12 mouse cellular contexts compared by ENCODE assay signal in genomic region chr11:120248160-120248793, GRCm38 (mm10). TPM values are rescaled to one million over a fixed set of nuclear protein-coding genes. Genes with fewer than 3 reads are reported as not detected.
DNase-seq lines count a peak whose midpoint lies in the region; ATAC-seq and TF ChIP-seq lines count a peak whose summit lies in the region.
"Had no signal": no experiment of that assay in that cellular context is flagged by ENCODE, and none has a peak within 500 bp of the region (broad histone marks: within the 10 kb centered on the region; RNA-seq: fewer than 3 reads in every experiment).

No protein-coding gene starts in this region.

- no peak overlapping the region for H3K4me3 ChIP-seq in heart, embryonic 13.5 days
- no peak overlapping the region for H3K4me3 ChIP-seq in heart, adult 2 months
- H3K4me3 ChIP-seq in lung, embryonic 15.5 days: no peak overlapping the region
- no peak overlapping the region for H3K4me3 ChIP-seq in embryonic facial prominence, embryonic 11.5 days (ENCODE audit: low read depth, low read length)
- H3K4me3 ChIP-seq in hindbrain, embryonic 13.5 days: no peak overlapping the region
- H3K4me3 ChIP-seq: limb, embryonic 15.5 days had no signal

- ATAC-seq in heart, embryonic 13.5 days (ENCODE audit: extremely low read depth, insufficient number of reproducible peaks, low FRiP score, low TSS enrichment): no peak
- no peak for ATAC-seq in lung, embryonic 15.5 days (ENCODE audit: borderline replicate concordance, extremely low read depth, low FRiP score, low TSS enrichment)
- ATAC-seq in embryonic facial prominence, embryonic 11.5 days (replicated peaks; ENCODE audit: insufficient number of reproducible peaks, low FRiP score, low TSS enrichment, low read depth): no peak
- ATAC-seq in hindbrain, embryonic 13.5 days (ENCODE audit: low FRiP score): no peak

- no peak for TF ChIP-seq CTCF in heart, adult 2 months (IDR thresholded peaks at IDR 0.05)

- no peaks in the 10 kb centered on the region for H3K9me3 ChIP-seq in heart, embryonic 13.5 days
- H3K9me3 ChIP-seq in lung, embryonic 15.5 days: no peaks in the 10 kb centered on the region
- no peaks in the 10 kb centered on the region for H3K9me3 ChIP-seq in embryonic facial prominence, embryonic 11.5 days (replicated peaks; ENCODE audit: control insufficient read depth, low read length)
- H3K9me3 ChIP-seq in hindbrain, embryonic 13.5 days: no peaks in the 10 kb centered on the region
- H3K9me3 ChIP-seq: limb, embryonic 15.5 days had no signal

- TF ChIP-seq POLR2A in heart, adult 2 months (IDR thresholded peaks at IDR 0.05; ENCODE audit: insufficient read depth, low read depth, low read length): no peak

- H3K27me3 ChIP-seq in heart, embryonic 13.5 days (replicated peaks): no peaks in the 10 kb centered on the region
- H3K27me3 ChIP-seq in heart, adult 2 months (ENCODE audit: control insufficient read depth, insufficient read depth, low read length): no peaks in the 10 kb centered on the region
- H3K27me3 ChIP-seq in lung, embryonic 15.5 days: no peaks in the 10 kb centered on the region
- H3K27me3 ChIP-seq in embryonic facial prominence, embryonic 11.5 days (ENCODE audit: control insufficient read depth, insufficient read depth, low read length): no peaks in the 10 kb centered on the region
- no peaks in the 10 kb centered on the region for H3K27me3 ChIP-seq in hindbrain, embryonic 13.5 days
- H3K27me3 ChIP-seq: limb, embryonic 15.5 days had no signal

- TF ChIP-seq EP300 in heart, adult 2 months (IDR thresholded peaks at IDR 0.05; ENCODE audit: insufficient read depth, low read depth, low read length): no peak

- H3K9ac ChIP-seq in heart, embryonic 13.5 days: peak overlapping the region; percentile 53; the same call in 1 of the 2 replicates
- no peak overlapping the region for H3K9ac ChIP-seq in heart, adult 2 months (ENCODE audit: low read depth, low read length)
- no peak overlapping the region for H3K9ac ChIP-seq in lung, embryonic 15.5 days
- no peak overlapping the region for H3K9ac ChIP-seq in embryonic facial prominence, embryonic 11.5 days (replicated peaks; ENCODE audit: low read length)
- no peak overlapping the region; the same call in 1 of the 2 replicates for H3K9ac ChIP-seq in hindbrain, embryonic 13.5 days
- H3K9ac ChIP-seq: limb, embryonic 15.5 days had no signal

- H3K4me2 ChIP-seq in heart, embryonic 13.5 days: no peak overlapping the region
- no peak overlapping the region for H3K4me2 ChIP-seq in lung, embryonic 15.5 days
- H3K4me2 ChIP-seq in embryonic facial prominence, embryonic 11.5 days (ENCODE audit: low read depth, low read length): no peak overlapping the region
- H3K4me2 ChIP-seq in hindbrain, embryonic 13.5 days: no peak overlapping the region
- H3K4me2 ChIP-seq: limb, embryonic 15.5 days had no signal

- H3K4me1 ChIP-seq in heart, embryonic 13.5 days: peaks cover 93% of the 10 kb centered on the region
- H3K4me1 ChIP-seq in heart, adult 2 months (ENCODE audit: control insufficient read depth, insufficient read depth, low read length): peaks cover 44% of the 10 kb centered on the region
- peaks cover 87% of the 10 kb centered on the region for H3K4me1 ChIP-seq in lung, embryonic 15.5 days
- peaks cover 14% of the 10 kb centered on the region for H3K4me1 ChIP-seq in embryonic facial prominence, embryonic 11.5 days (ENCODE audit: control insufficient read depth, insufficient read depth, low read length)
- H3K4me1 ChIP-seq in hindbrain, embryonic 13.5 days (replicated peaks): peaks cover 93% of the 10 kb centered on the region

- intact Hi-C loops in heart, adult 2 months (cut with DNase I): no loop called here

- DNase-seq in heart, adult 2 months: no peak
- no peak for DNase-seq in lung, postnatal 36 days
- DNase-seq in embryonic facial prominence, embryonic 11.5 days (ENCODE audit: low spot score): no peak
- DNase-seq in thymus, postnatal 25 days: no peak
- no peak for DNase-seq in urinary bladder, postnatal 36 days (ENCODE audit: low spot score in 2 of 2)
- DNase-seq: adrenal gland, postnatal 25 days; gastrocnemius, postnatal 36 days; kidney, adult 18-20 months had no signal

- H3K27ac ChIP-seq in heart, embryonic 13.5 days (replicated peaks): peak overlapping the region; percentile 64
- no peak overlapping the region; the same call in 1 of the 2 replicates for H3K27ac ChIP-seq in heart, adult 2 months
- peak overlapping the region; percentile 56 for H3K27ac ChIP-seq in lung, embryonic 15.5 days
- 0 out of 2 replicates have a peak overlapping the region, but pooled peaks have one; percentile 22 for H3K27ac ChIP-seq in embryonic facial prominence, embryonic 11.5 days (replicated peaks; ENCODE audit: low read depth, low read length)
- 0 out of 2 replicates have a peak overlapping the region, but pooled peaks have one; percentile 3 for H3K27ac ChIP-seq in hindbrain, embryonic 13.5 days
- H3K27ac ChIP-seq: limb, embryonic 15.5 days had no signal

- H3K36me3 ChIP-seq in heart, embryonic 13.5 days: no peaks in the 10 kb centered on the region
- no peaks in the 10 kb centered on the region for H3K36me3 ChIP-seq in heart, adult 2 months (ENCODE audit: control insufficient read depth, insufficient read depth, low read length)
- H3K36me3 ChIP-seq in lung, embryonic 15.5 days: no peaks in the 10 kb centered on the region
- H3K36me3 ChIP-seq in embryonic facial prominence, embryonic 11.5 days (replicated peaks; ENCODE audit: control insufficient read depth, insufficient read depth, low read depth, low read length): no peaks in the 10 kb centered on the region
- no peaks in the 10 kb centered on the region for H3K36me3 ChIP-seq in hindbrain, embryonic 13.5 days
- H3K36me3 ChIP-seq: limb, embryonic 15.5 days had no signal

- H3K79me2 ChIP-seq in heart, adult 2 months (replicated peaks; ENCODE audit: control insufficient read depth, insufficient read depth, low read length): peaks cover 2% of the 10 kb centered on the region; the same call in 1 of the 2 replicates

- 72% methylated on average over 10 of the region's 10 CpGs for WGBS in heart, embryonic 13.5 days
- WGBS in heart, adult 2 months: 55% methylated on average over 10 of the region's 10 CpGs
- 73% methylated on average over 10 of the region's 10 CpGs for WGBS in lung, embryonic 15.5 days
- 86% methylated on average over 10 of the region's 10 CpGs for WGBS in embryonic facial prominence, embryonic 11.5 days
- WGBS in hindbrain, embryonic 13.5 days: 75% methylated on average over 10 of the region's 10 CpGs

RNA-seq across cellular contexts. Expression of gene Bahcc1, which starts 15.5 kb away (rescaled TPM):
- 4.4 and 5.2 TPM in 2 replicates for polyA plus RNA-seq in heart, embryonic 13.5 days (2015; fragmentation: Nextera tagmentation; extraction: Ambion mirVana)
- 1 to 10 TPM; 5.4 to 9.7 TPM for total RNA-seq in heart, adult 2 months (2021)
- polyA plus RNA-seq in heart, adult 2 months (2012; rRNA removed): 5.9 and 6.4 TPM in 2 replicates
- 8.7 and 9.2 TPM in 2 replicates for polyA plus RNA-seq in lung, embryonic 15.5 days (2015; fragmentation: Nextera tagmentation; extraction: Ambion mirVana)
- 13.5 and 15.2 TPM in 2 replicates for polyA plus RNA-seq in embryonic facial prominence, embryonic 11.5 days (2014; fragmentation: Nextera tagmentation; extraction: Ambion mirVana)
- polyA plus RNA-seq in hindbrain, embryonic 13.5 days (2015; fragmentation: Nextera tagmentation; extraction: Ambion mirVana): 13.6 and 17.0 TPM in 2 replicates
